Mouse (Mus musculus) sigmoid colon, adult 10 weeks (tissue): ENCODE measurements around the gene Hey2. TPM values are rescaled to one million over a fixed set of nuclear protein-coding genes. Genes with fewer than 3 reads are reported as not detected.

ENCODE experiments used
- polyA plus RNA-seq: library from polyadenylated mRNA; stranded (reverse); fragments of 350-450 nt; fragmentation: Illumina TruSeq; extraction: RNeasy Lipid Tissue Mini Kit (QIAGEN cat#74804); gene quantifications from one replicate; pipeline ENCODE4 v1.2.3, GENCODE M21; 2014; ENCODE audit warnings: low read depth, low replicate concordance

The Hey2 gene
- polyA plus RNA-seq: 5.3 TPM

GRCm38 (mm10) chr10:30842643-30843437 lies at the start of gene Hey2:
TSS of gene Hey2 (minus strand) at chr10:30842801.

GRCm38 (mm10) chr10:30802681-30803586 lies 39.7 kb downstream of the Hey2 start, which contains the start of gene Ncoa7:
TSS of gene Ncoa7 (minus strand) at chr10:30803326.

Other genes with a start within 250 kb of the Hey2 start
- 38.1 TPM for gene Trmt11, start 242.1 kb downstream of the Hey2 start, polyA plus RNA-seq
- gene Hint3, start 213.2 kb downstream of the Hey2 start, polyA plus RNA-seq: 123 TPM
- 81.0 TPM for gene Ncoa7, start 39.5 kb downstream of the Hey2 start, polyA plus RNA-seq